Mouse (Mus musculus): ENCODE measurements around the gene Gm16485. TPM values are rescaled to one million over a fixed set of nuclear protein-coding genes. Genes with fewer than 3 reads are reported as not detected.

Gm16485 gene
- polyA plus RNA-seq (2017; shearing (Covaris generic)): not detected

GRCm38 (mm10) chr9:8971491-8971890 is at the start of gene Gm16485:
Gene Gm16485, plus strand, starts transcription at chr9:8971791.

Other genes with a start within 250 kb of the Gm16485 start
- under 1 TPM in 1 of 2 experiments, not detected in 1; 0.08 TPM for gene Pgr, start 72.0 kb upstream of the Gm16485 start, polyA plus RNA-seq (2017; shearing (Covaris generic))